Mouse (Mus musculus) spleen, adult 2 months (tissue): ENCODE measurements around the gene Hectd4.

ENCODE experiments used
- CTCF ChIP-seq: fragments of 200-500 bp; IDR thresholded peaks from 2 replicates; pipeline ENCODE4 v1.5.1; 2011; ENCODE audit warnings: mild to moderate bottlenecking, inconsistent platforms; ENCODE audit not compliant: insufficient read depth, insufficient read length, insufficient replicate concordance; ENCODE audit errors: extremely low read depth
- POLR2A ChIP-seq: fragments of 200-500 bp; IDR thresholded peaks from 2 replicates; pipeline ENCODE4 v1.6.1; 2011; ENCODE audit warnings: low read depth, low read length, inconsistent platforms

- TF ChIP-seq CTCF: no peak
- TF ChIP-seq POLR2A: no peak
Observed at GRCm38 (mm10) chr5:121331731-121332130, 111.7 kb downstream of the Hectd4 start.
